Mouse (Mus musculus): ENCODE measurements around the gene Camta1.

DNA sequence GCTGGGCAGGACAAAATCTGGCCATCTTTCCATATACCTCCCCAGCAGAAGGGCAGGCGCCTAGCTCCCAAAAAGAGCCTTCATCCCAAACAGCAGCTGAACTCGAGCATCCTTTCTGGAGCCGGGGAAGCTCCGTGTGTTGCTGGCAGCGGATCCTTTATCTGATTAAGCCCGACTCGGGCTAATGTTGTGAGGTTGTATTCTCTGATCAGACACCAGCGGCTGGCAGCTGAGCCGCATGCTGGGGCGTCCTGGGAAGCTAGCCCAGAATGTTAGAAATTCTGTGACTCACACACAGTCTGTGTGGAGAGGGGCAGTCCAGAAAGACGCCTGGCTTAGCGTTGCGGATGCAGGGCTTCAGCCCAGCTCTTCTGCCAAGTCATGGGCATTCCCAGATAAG, 586.4 kb downstream of the Camta1 start:
- no peak for TF ChIP-seq POLR2A (IDR thresholded peaks at IDR 0.05; ENCODE audit: control insufficient read depth, extremely low read depth, insufficient read depth, low read length, poor library complexity)
- TF ChIP-seq CTCF (IDR thresholded peaks at IDR 0.05; ENCODE audit: borderline replicate concordance, control insufficient read depth, extremely low read depth, insufficient read depth, low read length, poor library complexity): no peak
